Mouse (Mus musculus) hindbrain, embryonic 11.5 days (tissue): ENCODE results near the gene Fnbp1. TPM values are rescaled to one million over a fixed set of nuclear protein-coding genes. Genes with fewer than 3 reads are reported as not detected.

Source experiments
- ATAC-seq: fragments of 200-750 bp; cut with Nextera tagmentation; 2 replicates; pipeline ENCODE4 v1.8.0; 2017; ENCODE audit warnings: mild to moderate bottlenecking, moderate TSS enrichment, moderate library complexity; ENCODE audit not compliant: low FRiP score
- DNase-seq: peaks from one replicate; pipeline ENCODE4 v3.0.0-alpha.2; 2015; ENCODE audit warnings: low spot score
- H3K27ac ChIP-seq: fragments of 300-500 bp; sonication (generic); 2 replicates; pipeline ENCODE4 v1.5.1; 2014; ENCODE audit warnings: mild to moderate bottlenecking, low read depth, low read length
- H3K27me3 ChIP-seq: fragments of 300-500 bp; sonication (generic); 2 replicates; pipeline ENCODE4 v1.6.1; 2014; ENCODE audit warnings: mild to moderate bottlenecking, low read length, moderate library complexity, mixed read lengths; ENCODE audit not compliant: control insufficient read depth, insufficient read depth
- H3K36me3 ChIP-seq: fragments of 300-500 bp; sonication (generic); 2 replicates; pipeline ENCODE4 v1.6.1; 2014; ENCODE audit warnings: mild to moderate bottlenecking, low read length, moderate library complexity, mixed read lengths; ENCODE audit not compliant: control insufficient read depth, insufficient read depth
- H3K4me1 ChIP-seq: fragments of 300-500 bp; sonication (generic); replicated peaks from 2 replicates; pipeline ENCODE4 v1.6.1; 2014; ENCODE audit warnings: low read length, mixed read lengths; ENCODE audit not compliant: control insufficient read depth, insufficient read depth
- H3K4me2 ChIP-seq: fragments of 300-500 bp; sonication (generic); replicated peaks from 2 replicates; pipeline ENCODE4 v1.6.1; 2014; ENCODE audit warnings: mild to moderate bottlenecking, low read depth, low read length
- H3K4me3 ChIP-seq: fragments of 300-500 bp; sonication (generic); 2 replicates; pipeline ENCODE4 v1.5.1; 2014; ENCODE audit warnings: low read depth, low read length
- H3K9ac ChIP-seq: fragments of 300-500 bp; sonication (generic); 2 replicates; pipeline ENCODE4 v1.6.1; 2014; ENCODE audit warnings: low read depth, low read length
- H3K9me3 ChIP-seq: fragments of 300-500 bp; sonication (generic); 2 replicates; pipeline ENCODE4 v1.6.1; 2016; ENCODE audit warnings: low read length; ENCODE audit not compliant: control insufficient read depth
- WGBS: fragments of 180-500 bp; shearing (Covaris S2); extraction: QIAGEN DNeasy Blood & Tissue Kit; methylation state at CpG from one replicate; pipeline ENCODE4 v1.1.7; 2014; 5-methylcytosine and 5-hydroxymethylcytosine counted together
- polyA plus RNA-seq: library from polyadenylated mRNA; unstranded; fragments of >200 nt; fragmentation: Nextera tagmentation; extraction: Ambion mirVana; gene quantifications from 2 replicates; pipeline ENCODE4 v1.2.1, GENCODE M21; 2014

Gene Fnbp1
- polyA plus RNA-seq, 1 experiment from 2014 or later = 14.4 TPM

DNA sequence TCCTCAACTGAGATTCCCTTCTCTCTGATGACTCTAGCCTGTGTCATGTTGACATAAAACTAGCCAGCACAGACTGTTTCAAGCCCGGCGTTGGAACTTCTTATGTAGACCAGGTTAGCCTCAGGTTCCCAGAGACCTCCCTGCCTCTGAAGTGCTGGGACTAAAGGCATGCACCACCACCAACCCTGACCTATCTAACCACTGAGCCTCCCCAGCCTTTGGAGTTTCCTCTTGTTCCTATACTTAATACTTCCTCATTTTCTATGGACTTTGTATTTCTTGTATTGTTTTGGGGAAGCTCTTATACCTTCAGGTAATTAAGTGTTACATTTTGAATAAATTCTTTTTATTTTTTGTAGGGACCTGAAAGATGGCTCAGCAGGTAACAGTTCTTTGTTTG is 27.6 kb downstream of the Fnbp1 start:
- Histone ChIP-seq H3K4me1 (no peaks in the 10 kb centered on the region), H3K9ac (no peak overlapping the region), H3K4me2 (no peak overlapping the region), H3K9me3 (no peaks in the 10 kb centered on the region), H3K4me3 (no peak overlapping the region), H3K27ac (no peak overlapping the region), H3K36me3 (no peaks in the 10 kb centered on the region), H3K27me3 (no peaks in the 10 kb centered on the region)
- DNase-seq (no peak), ATAC-seq (no peak)
- WGBS = 97% methylated on average over 2 of the region's 2 CpGs

DNA sequence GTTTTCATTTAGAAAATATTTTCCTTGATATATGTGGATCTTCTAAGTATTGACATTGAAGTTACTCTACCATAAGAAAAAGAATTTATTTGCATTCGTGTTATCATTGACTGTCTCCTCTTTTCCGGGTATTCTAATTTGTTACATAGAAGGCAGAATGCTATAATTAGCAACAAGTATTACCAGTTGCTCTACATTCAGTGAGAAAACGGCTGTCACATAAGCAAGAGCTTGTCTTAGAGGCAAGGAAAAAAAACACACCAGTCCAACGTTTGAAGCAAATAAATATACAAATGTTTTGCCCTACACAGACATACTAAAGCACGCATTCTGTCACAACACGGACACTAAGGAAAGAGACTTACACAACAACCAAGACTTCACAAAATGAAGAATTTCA is 30.1 kb downstream of the Fnbp1 start:
- Histone ChIP-seq H3K36me3 (no peaks in the 10 kb centered on the region), H3K4me1 (no peaks in the 10 kb centered on the region), H3K4me3 (no peak overlapping the region), H3K27me3 (no peaks in the 10 kb centered on the region), H3K4me2 (no peak overlapping the region), H3K27ac (no peak overlapping the region), H3K9ac (no peak overlapping the region), H3K9me3 (no peaks in the 10 kb centered on the region)
- 86% methylated on average over 6 of the region's 6 CpGs for WGBS
- ATAC-seq = no peak
- DNase-seq = no peak

- DNase-seq (no peak), ATAC-seq (no peak)
- H3K9ac ChIP-seq = no peak overlapping the region
- H3K4me3 ChIP-seq = no peak overlapping the region
- WGBS = 78% methylated on average over 12 of the region's 12 CpGs
- H3K4me1 ChIP-seq = no peaks in the 10 kb centered on the region
- H3K27ac ChIP-seq = no peak overlapping the region
- no peaks in the 10 kb centered on the region for H3K9me3 ChIP-seq
- no peaks in the 10 kb centered on the region for H3K36me3 ChIP-seq
- H3K4me2 ChIP-seq = no peak overlapping the region
- no peaks in the 10 kb centered on the region for H3K27me3 ChIP-seq
Observed at GRCm38 (mm10) chr2:31109960-31110548, 31.8 kb downstream of the Fnbp1 start.

DNA sequence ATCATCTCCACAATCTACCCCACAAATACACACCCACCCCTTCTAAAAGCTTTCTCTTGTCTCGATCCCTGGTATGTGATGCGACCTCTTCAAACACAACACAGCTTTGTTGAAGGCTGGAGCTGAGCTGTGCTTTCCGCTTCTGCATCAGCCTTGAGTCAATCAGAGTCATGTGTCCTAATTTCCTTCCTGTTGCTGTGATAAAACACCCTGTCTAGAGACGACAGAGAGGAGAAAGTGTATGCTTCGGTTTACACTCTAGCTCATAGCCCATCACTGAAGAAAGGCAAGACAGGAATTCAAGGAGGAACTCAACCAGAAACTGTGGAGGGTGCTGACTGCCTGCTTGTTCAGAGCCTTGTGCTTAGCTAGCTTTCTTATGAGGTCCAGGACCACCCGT is 33.6 kb downstream of the Fnbp1 start:
- Histone ChIP-seq H3K9ac (no peak overlapping the region), H3K4me1 (no peaks in the 10 kb centered on the region), H3K27ac (no peak overlapping the region), H3K36me3 (no peaks in the 10 kb centered on the region), H3K9me3 (no peaks in the 10 kb centered on the region), H3K4me3 (no peak overlapping the region), H3K4me2 (no peak overlapping the region), H3K27me3 (no peaks in the 10 kb centered on the region)
- WGBS = 86% methylated on average over 6 of the region's 6 CpGs
- DNase-seq (no peak), ATAC-seq (no peak)

DNA sequence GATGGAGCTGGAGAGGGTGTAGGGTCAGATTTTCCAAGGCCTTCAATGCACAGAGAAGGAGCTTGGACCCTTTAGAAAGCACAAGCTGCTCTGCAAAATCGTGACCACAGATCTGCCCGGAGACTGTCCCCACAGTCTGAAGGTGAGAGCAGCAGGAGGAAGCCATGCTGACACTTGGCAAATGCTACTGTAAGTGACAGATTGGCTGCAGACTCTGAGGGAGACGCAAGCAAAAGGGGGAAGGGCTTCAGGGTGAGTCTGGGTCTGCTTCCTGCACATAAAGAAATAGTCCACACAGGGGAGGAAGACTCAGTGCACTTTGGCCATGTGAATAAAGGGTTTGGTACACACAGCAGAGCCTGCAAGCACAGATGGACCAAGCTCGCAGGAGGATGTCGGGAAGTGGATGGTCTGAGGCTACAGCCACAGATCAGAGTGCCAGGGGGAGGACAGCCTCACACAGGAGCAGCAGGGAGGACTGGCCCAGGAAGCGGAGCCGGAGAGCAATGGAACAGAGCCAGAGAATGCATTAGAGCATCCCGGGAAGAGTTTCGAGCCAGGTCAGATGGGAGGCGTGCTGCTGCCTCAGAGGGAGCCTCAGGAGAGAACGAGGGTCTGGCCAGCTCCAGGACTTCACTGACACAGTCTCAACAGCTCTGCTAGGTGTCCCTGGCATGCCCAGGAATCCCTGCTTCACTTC is 35.0 kb downstream of the Fnbp1 start:
- 0 out of 2 replicates have a peak overlapping the region, but pooled peaks have one; percentile 11 for H3K9ac ChIP-seq
- no peak for DNase-seq
- H3K27me3 ChIP-seq = no peaks in the 10 kb centered on the region
- 50% methylated on average over 11 of the region's 11 CpGs for WGBS
- ATAC-seq = no peak
- no peaks in the 10 kb centered on the region for H3K36me3 ChIP-seq
- H3K4me1 ChIP-seq = no peaks in the 10 kb centered on the region
- H3K27ac ChIP-seq = no peak overlapping the region
- H3K4me3 ChIP-seq = no peak overlapping the region
- no peak overlapping the region for H3K4me2 ChIP-seq
- no peaks in the 10 kb centered on the region for H3K9me3 ChIP-seq

- H3K27ac ChIP-seq = no peak overlapping the region
- no peaks in the 10 kb centered on the region for H3K36me3 ChIP-seq
- H3K4me1 ChIP-seq = no peaks in the 10 kb centered on the region
- DNase-seq (no peak), ATAC-seq (no peak)
- no peaks in the 10 kb centered on the region for H3K27me3 ChIP-seq
- no peak overlapping the region for H3K4me3 ChIP-seq
- WGBS = 91% methylated on average over 3 of the region's 3 CpGs
- H3K9ac ChIP-seq = no peak overlapping the region
- H3K9me3 ChIP-seq = no peaks in the 10 kb centered on the region
- no peak overlapping the region for H3K4me2 ChIP-seq
Observed at GRCm38 (mm10) chr2:31106004-31106403, 35.8 kb downstream of the Fnbp1 start.

- Histone ChIP-seq H3K27ac (no peak overlapping the region), H3K27me3 (no peaks in the 10 kb centered on the region), H3K9ac (no peak overlapping the region), H3K4me1 (no peaks in the 10 kb centered on the region), H3K36me3 (no peaks in the 10 kb centered on the region), H3K4me2 (no peak overlapping the region), H3K4me3 (no peak overlapping the region), H3K9me3 (no peaks in the 10 kb centered on the region)
- ATAC-seq (no peak), DNase-seq (no peak)
- 81% methylated on average over 3 of the region's 3 CpGs for WGBS
Observed at GRCm38 (mm10) chr2:31105279-31105678, 36.5 kb downstream of the Fnbp1 start.

- no peak overlapping the region for H3K4me2 ChIP-seq
- no peak overlapping the region for H3K27ac ChIP-seq
- no peaks in the 10 kb centered on the region for H3K4me1 ChIP-seq
- DNase-seq (no peak), ATAC-seq (no peak)
- no peak overlapping the region for H3K9ac ChIP-seq
- H3K27me3 ChIP-seq = no peaks in the 10 kb centered on the region
- 75% methylated on average over 8 of the region's 8 CpGs for WGBS
- H3K36me3 ChIP-seq = 0 out of 2 replicates have a peak, but pooled peaks cover 2% of the 10 kb centered on the region
- H3K9me3 ChIP-seq = no peaks in the 10 kb centered on the region
- no peak overlapping the region for H3K4me3 ChIP-seq
Observed at GRCm38 (mm10) chr2:31103321-31103720, 38.5 kb downstream of the Fnbp1 start.

GRCm38 (mm10) chr2:31101285-31101684 is 40.5 kb downstream of the Fnbp1 start:
- ATAC-seq = no peak
- Histone ChIP-seq H3K27ac (no peak overlapping the region), H3K4me3 (no peak overlapping the region), H3K9me3 (no peaks in the 10 kb centered on the region), H3K4me2 (no peak overlapping the region), H3K9ac (no peak overlapping the region), H3K36me3 (0 out of 2 replicates have a peak, but pooled peaks cover 2% of the 10 kb centered on the region), H3K27me3 (no peaks in the 10 kb centered on the region), H3K4me1 (no peaks in the 10 kb centered on the region)
- 93% methylated on average over 3 of the region's 3 CpGs for WGBS
- DNase-seq = no peak
